Mouse (Mus musculus) kidney, adult 18-20 months (tissue): ENCODE data around the gene Pnn.
A peak's percentile ranks its signal among the peaks of the same experiment; 100 is the strongest.

Experiments used
- DNase-seq: peaks from one replicate; pipeline ENCODE4 v3.0.0; 2021

Gene Pnn

DNA sequence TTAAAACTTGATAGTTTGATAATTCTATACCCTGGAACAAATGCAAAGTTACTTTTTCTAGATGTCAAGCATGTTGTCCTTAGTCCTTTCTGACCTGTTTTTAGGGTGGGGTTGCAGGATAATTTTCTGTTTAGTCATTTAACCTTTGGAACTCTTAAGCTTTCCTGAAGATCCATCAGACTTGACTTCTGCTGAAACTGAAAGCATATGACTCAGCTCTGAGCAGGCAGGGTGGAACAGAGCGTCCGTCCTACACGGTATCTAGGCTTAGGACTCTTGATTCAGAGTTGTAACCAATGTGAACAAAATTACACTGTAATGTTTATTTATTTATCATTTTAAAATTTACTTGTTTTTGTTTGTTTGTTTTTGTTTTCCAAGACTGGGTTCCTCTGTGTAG lies 11.2 kb downstream of the Pnn start:
- DNase-seq: no peak

DNA sequence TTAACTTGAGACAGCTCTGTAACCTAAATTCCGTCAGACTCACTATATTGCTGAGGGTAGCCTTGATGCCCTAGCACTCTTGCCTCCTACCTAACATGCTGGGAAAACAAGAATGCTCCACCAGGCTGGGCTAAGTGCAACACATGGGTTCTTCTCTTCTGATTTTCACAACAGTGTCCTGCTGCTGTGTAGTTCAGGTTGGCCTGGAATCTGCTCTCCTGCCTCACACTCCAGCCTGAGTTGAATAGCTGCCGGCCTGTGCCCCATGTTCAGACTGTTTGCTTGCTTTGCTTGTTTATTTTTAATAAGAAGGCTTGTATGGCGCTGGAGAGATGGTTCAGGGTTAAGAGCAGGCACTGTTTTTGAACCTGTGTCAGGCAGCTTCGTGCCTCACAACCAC lies 13.8 kb downstream of the Pnn start:
- DNase-seq: no peak

DNA sequence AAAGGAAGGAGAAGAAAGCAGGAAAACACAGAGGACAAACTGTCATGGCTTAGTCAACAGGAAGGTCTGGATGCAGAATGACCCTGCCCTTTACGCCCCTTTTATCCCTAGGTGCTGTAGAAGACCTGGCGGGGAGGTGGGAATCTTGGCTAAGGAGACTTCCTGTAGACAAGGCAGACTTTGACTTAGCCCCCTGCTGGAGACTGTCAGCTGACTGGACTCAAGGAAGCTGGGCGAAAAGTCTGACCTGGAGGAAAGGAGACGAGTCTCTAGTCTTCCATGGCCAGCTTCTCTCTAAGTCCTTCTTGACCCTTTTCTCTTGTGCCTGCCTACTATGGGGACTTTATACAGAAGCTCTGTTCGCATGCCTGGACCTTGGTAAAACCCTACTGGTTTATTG lies 17.8 kb downstream of the Pnn start:
- no peak for DNase-seq

DNA sequence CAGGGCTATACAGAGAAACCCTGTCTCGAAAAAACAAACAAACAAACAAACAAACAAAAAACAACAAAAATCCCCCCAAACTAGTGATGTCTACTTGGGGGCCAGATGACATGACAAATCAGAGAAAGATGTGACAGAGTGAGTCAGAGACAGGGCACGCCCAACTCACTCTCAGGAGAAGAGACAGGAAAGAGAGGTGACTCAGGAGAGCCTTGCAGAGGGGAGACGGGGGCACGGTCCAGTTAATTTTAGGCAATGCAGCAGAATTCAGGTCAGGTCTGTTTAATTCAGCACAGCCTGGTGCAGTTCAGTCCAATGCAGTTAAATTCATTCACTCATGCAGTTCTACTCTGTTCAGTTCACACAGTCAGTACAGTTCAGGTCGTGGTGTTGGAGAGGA lies 19.5 kb downstream of the Pnn start:
- no peak for DNase-seq

DNA sequence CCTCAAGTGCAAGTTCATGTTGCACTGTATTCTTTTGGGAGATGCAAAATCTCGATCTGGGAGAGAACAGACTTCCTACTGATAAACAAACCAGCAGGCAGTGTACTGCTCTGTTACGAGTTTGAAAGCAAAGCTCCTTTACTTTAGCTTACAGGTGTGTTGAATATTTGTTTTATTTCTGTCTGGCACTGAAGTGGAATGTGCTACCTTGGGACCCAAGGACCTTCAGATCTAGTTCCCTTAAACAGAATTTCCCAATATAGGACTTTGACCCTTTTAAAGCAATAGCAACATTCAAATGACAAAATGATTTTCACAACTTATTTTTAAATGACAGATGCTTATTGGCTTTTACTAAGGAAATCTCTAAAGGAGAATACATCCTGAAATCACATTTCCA lies 26.9 kb downstream of the Pnn start:
- no peak for DNase-seq

DNA sequence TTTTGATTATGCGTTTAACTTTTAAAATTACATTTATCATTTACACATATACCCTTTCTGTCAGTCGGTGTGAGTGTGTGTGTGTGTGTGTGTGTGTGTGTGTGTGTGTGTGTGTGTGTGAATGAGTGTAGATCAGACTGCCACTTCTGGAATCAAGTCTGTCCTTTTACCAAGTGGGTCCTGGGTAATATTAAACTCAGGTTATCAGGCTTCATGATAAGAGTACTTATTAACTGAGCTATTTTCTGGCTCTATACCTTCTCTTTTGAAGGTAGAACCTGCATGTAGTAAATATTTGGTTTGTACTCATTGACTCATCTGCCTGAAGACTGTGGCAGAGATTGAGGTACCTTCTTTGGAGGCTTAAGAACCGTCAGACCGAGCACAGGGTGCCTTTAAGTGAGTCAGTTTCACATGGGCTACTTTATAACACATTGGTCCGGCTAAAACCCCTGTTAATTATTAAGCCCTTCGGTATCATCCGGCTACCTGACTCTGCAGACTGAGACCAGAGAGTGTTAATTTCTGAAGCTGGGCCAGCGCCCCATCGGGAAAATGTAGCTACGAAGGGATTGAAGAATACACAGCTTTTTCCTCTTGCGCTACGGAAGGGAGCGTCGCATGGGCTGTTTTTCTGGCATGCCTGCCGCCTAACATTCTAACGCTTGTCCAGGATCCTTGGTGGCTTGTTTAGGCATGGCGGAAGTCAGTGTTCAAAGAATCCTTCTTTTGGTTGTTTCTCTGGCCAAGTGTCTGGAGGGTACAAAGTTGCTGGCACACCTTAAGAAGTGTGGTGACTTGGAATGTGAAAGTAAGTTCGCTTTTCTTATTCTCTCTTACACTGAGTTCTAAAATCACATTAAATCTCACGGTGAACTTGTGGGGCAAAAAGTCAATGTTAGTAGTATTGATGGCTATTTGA lies 28.7 kb downstream of the Pnn start, which contains the start of gene Mia2:
Gene Mia2 (plus strand): TSS at position 696 of the 922 bp plus-strand sequence.
- peak; percentile 79 for DNase-seq

DNA sequence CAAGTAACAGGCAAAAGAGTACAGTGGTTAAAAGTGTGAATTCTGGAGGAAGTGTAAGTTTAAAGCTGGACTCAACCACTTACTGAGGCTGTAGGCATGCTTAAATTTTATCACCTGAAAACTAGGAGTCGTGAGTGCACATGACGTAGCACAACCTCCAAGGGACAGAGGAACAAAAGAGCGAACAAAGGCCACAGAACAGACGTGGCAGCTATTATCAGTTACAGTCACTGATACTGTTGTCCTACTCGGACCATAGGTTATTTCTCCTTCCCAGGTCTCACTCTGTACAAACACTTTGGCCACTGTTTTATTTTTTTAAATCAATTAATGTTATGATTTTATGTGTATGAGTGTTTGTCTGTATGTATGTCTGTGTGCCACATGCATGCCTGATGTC lies 38.1 kb downstream of the Pnn start:
- DNase-seq: no peak

DNA sequence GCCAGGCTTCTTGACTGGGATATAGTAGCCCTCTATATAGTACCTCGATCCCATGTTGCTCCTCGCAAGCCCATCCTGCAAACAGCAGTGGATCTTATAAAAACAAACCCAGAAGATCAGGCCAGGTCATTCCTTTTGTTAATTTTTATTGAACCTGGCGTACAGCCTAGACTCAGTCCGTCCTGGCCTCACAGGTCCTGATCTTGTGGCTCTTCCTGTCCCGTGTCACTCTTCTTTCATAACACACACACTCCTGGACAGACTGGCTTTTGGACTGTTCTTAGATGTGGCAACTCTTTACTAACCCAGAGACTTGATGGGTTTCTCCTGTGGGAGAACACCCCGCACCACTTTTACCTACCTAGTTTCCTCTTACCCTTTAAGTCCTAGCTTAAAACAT lies 39.2 kb downstream of the Pnn start:
- peak; percentile 45 for DNase-seq

DNA sequence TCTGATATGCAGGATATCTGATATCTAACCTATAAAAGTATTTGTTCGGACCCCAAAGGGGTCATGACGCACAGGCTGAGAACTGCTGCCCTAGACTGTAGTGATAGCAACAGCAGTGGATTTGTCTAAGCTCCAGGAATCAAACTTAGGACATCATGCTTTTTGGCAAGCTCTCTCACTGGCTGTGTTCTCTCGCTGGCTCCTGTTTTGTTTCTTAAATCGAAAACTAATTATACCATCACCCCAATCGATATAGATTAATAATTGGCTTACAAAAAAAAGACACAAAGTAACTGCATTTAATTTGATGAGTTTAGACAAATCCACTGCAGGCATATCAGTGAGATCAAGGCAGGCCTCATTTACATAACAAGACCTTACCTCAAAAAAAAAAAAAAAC lies 39.8 kb downstream of the Pnn start:
- DNase-seq: no peak

DNA sequence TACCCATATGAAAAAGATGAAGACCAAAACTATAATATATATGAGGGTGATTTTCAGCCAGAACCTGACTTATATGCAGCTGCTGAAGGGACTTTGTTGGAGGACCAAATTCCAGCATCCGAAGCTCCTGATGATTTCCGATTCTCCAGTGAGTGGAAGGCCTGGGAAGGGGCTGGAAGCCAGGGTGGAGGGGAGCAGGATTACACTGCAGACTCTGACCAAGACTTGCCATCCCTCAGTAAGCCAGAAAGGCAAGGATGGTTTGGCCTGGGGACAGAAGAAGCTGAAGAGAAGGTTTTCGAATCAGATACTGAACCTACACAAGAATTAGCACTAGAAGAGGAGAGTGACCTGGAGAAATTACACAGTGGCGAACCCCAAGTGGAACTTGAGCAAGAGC lies 41.2 kb downstream of the Pnn start:
- no peak for DNase-seq

DNA sequence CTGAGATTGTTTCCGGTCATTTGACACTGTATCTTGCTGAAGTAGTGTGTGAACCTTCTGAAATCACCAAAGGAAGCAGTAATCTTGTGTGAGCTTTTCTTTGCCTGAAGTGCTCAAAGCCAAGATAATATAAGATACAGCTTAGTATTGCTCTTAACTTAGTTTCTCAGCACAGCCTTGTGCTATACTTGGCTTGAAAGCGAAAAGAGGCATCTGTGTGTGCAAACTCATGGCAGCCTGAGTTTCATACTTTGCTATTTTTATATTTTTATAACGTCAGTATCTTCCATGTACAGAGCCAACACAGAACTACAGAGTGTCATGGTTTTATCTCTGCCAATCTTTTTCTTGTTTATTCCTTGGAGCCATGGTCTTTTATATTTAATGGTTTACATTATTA lies 50.5 kb downstream of the Pnn start:
- no peak for DNase-seq
